Mouse (Mus musculus) ES-Bruce4 (cell line): ENCODE measurements around the gene Avil.

Experiments used
- CTCF ChIP-seq: IDR thresholded peaks from one replicate; pipeline ENCODE4 v1.8.1; 2011; ENCODE audit warnings: low read depth, low read length
- EP300 ChIP-seq: IDR thresholded peaks from 2 replicates; pipeline ENCODE4 v1.6.1; 2011; ENCODE audit warnings: low read depth, low read length; ENCODE audit not compliant: insufficient read depth

DNA sequence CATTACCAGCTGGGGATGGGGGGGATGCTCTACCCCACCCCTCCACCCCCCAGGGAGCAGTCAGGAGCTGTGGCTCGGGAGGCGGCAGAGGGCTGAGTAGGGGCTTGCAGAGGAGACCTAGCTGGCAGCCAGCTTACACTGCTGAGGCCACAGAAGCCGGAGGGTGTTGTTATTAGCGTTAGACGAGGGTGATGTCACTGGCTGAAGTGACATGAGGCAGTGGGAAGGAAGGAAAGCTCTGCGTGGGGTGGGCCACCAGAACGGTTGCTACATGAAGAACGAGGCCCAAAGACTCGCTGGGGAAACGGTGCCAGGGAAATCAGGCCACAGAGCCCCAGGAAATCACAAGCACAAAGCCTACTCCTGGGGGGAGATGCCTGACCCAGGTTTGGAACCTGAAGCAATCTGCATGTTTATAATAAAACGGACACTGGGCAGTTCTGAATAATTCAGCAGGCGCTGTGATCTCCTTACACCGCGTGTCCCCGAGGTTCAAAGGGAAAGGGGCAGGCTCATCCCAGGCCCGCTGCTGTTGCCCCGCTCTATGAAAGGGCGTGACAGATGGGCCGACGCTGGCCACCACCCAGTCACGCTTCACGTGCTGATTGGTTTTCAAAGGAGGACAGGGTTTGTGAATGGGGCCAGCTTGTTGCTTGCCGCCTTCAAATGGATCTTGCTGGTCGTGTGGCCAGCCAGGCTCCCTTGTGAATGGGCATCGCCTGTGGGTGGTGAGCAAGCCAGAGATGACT lies 43.0 kb upstream of the Avil start:
- TF ChIP-seq EP300 (no peak), CTCF (no peak)
